ENCODE assay signal across 10 mouse cellular contexts in genomic region chr8:57498847-57499511, GRCm38 (mm10). TPM values are rescaled to one million over a fixed set of nuclear protein-coding genes. Genes with fewer than 3 reads are reported as not detected.
A peak's percentile ranks its signal among the peaks of the same experiment; 100 is the strongest.
DNase-seq lines count a peak whose midpoint lies in the region; ATAC-seq lines count a peak whose summit lies in the region.
"Had no signal": no experiment of that assay in that cellular context is flagged by ENCODE, and none has a peak within 500 bp of the region (broad histone marks: within the 10 kb centered on the region; RNA-seq: fewer than 3 reads in every experiment).

No protein-coding gene starts in this region.

- ATAC-seq in midbrain, embryonic 11.5 days (ENCODE audit: low FRiP score), result 0 out of 2 replicates have a peak, but pooled peaks have one; percentile 41
- ATAC-seq: Patski had no signal

- no peak overlapping the region for H3K27ac ChIP-seq in midbrain, embryonic 11.5 days (ENCODE audit: low read depth, low read length)

- no peaks in the 10 kb centered on the region for H3K4me1 ChIP-seq in midbrain, embryonic 11.5 days (ENCODE audit: control insufficient read depth, insufficient read depth, low read length)

- no peak overlapping the region for H3K9ac ChIP-seq in midbrain, embryonic 11.5 days (ENCODE audit: low read length)

- DNase-seq in layer of hippocampus, adult 18-20 months (ENCODE audit: low spot score in 2 of 2), result peak; percentile 33 to 52
- no peak for DNase-seq in layer of hippocampus, adult 9-10 months (ENCODE audit: low spot score)
- DNase-seq in cerebellum, adult 18-20 months, result peak; percentile 81 to 86
- peak; percentile 67 to 76 for DNase-seq in heart, postnatal 10 days
- DNase-seq in kidney, postnatal 4 days, result peak; percentile 29 to 48
- no peak for DNase-seq in midbrain, embryonic 11.5 days (ENCODE audit: low spot score, missing footprints)
- no peak for DNase-seq in embryo, embryonic 10.5 days (ENCODE audit: low spot score)
- no peak for DNase-seq in spleen, postnatal 14 days (ENCODE audit: low spot score in 2 of 2)

- 72% methylated on average over 17 of the region's 17 CpGs for WGBS in midbrain, embryonic 11.5 days

- intact Hi-C loops in heart, postnatal 10 days (cut with DNase I), result no loop called here

- H3K4me3 ChIP-seq in midbrain, embryonic 11.5 days (ENCODE audit: low read depth, low read length), result no peak overlapping the region

- H3K4me2 ChIP-seq in midbrain, embryonic 11.5 days, result no peak overlapping the region

- no peaks in the 10 kb centered on the region for H3K9me3 ChIP-seq in midbrain, embryonic 11.5 days (ENCODE audit: control insufficient read depth, low read length)

- H3K27me3 ChIP-seq in midbrain, embryonic 11.5 days (ENCODE audit: control insufficient read depth, insufficient read depth, low read length), result no peaks in the 10 kb centered on the region
- H3K27me3 ChIP-seq: Patski had no signal

- H3K36me3 ChIP-seq in midbrain, embryonic 11.5 days (ENCODE audit: control insufficient read depth, insufficient read depth, low read length), result no peaks in the 10 kb centered on the region

RNA-seq across cellular contexts. Expression of gene Sap30, which starts 11.3 kb away (rescaled TPM):
- 10 to 100 TPM; 12.6 to 17.6 TPM for total RNA-seq in layer of hippocampus, adult 18-20 months (2021)
- total RNA-seq in heart, postnatal 10 days (2021), result 10 to 100 TPM; 17.8 to 21.1 TPM
- polyA plus RNA-seq in midbrain, embryonic 11.5 days (2014; fragmentation: Nextera tagmentation; extraction: Ambion mirVana), result 119 and 123 TPM in 2 replicates

RNA-seq across cellular contexts. Expression of gene Hmgb2, which starts 12.7 kb away (rescaled TPM):
- 1 to 10 TPM; 4.9 to 7.4 TPM for total RNA-seq in layer of hippocampus, adult 18-20 months (2021)
- total RNA-seq in heart, postnatal 10 days (2021), result 10 to 100 TPM; 66.0 to 67.2 TPM
- 628 and 641 TPM in 2 replicates for polyA plus RNA-seq in midbrain, embryonic 11.5 days (2014; fragmentation: Nextera tagmentation; extraction: Ambion mirVana)

RNA-seq across cellular contexts. Expression of gene Scrg1, which starts 43.3 kb away (rescaled TPM):
- total RNA-seq in layer of hippocampus, adult 18-20 months (2021), result 10 to 100 TPM; 60.7 to 68.0 TPM
- not detected for total RNA-seq in heart, postnatal 10 days (2021)
- polyA plus RNA-seq in midbrain, embryonic 11.5 days (2014; fragmentation: Nextera tagmentation; extraction: Ambion mirVana), result 0.27 TPM in 1 of 2 replicates, not detected in the other
- total RNA-seq: hematopoietic stem cell, adult 5-6 weeks had no signal
- polyA plus RNA-seq: Patski had no signal

Comparison
In these comparisons a context has a peak if more than half of its experiments do, and no peak if none do; other contexts are left out.
1. DNase-seq: peak in layer of hippocampus, adult 18-20 months (2 of 2), cerebellum, adult 18-20 months (2 of 2), heart, postnatal 10 days (2 of 2) and kidney, postnatal 4 days (2 of 2); none in layer of hippocampus, adult 9-10 months (single experiment), midbrain, embryonic 11.5 days (single experiment), embryo, embryonic 10.5 days (single experiment) and spleen, postnatal 14 days (0 of 2).
2. RNA of gene Hmgb2, which starts 12.7 kb away (total RNA-seq): 66.0 to 67.2 TPM in heart, postnatal 10 days; 4.9 to 7.4 TPM in layer of hippocampus, adult 18-20 months; every median in the first group is over 4 times any median in the second.
3. RNA of gene Scrg1, which starts 43.3 kb away (total RNA-seq): 60.7 to 68.0 TPM in layer of hippocampus, adult 18-20 months; not detected in heart, postnatal 10 days; every median in the first group is over 10 times any median in the second.